Mouse (Mus musculus) c-Kit-positive CD71-positive TER-119-negative erythroid progenitor cells, embryonic 14.5 days (primary cell): ENCODE data around the gene Akr1cl.
"Not testable (repeated sequence)": the region's sequence is repeated elsewhere in the genome, so short reads cannot be mapped to it uniquely, and the experiment has no call there.

Experiments used
- DNase-seq: peaks from one replicate; pipeline ENCODE4 v3.0.0-alpha.2; 2013; ENCODE audit warnings: low read depth

Gene Akr1cl

DNA sequence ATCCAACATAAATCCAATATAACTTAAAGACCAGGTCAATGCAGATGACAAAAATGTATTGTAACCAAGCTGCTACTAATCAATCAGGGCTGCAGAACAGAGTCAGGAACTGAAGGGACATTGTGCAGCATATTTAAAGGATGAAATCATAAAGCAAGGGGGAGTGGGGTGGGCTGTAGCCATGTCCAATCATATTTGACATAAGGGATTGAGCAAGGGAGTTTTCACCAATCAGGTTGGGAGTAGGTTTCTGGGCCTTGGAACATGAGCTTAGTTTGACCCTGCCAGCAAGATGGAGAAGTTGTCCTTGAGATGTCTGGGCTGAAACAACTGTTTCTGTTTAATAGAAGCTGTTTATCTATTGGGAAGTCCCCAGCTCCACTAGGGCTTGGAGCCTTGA lies at the start of gene Akr1cl:
Akr1cl (minus strand) TSS at position 119 of the 400 bp plus-strand sequence.
- DNase-seq: no peak

DNA sequence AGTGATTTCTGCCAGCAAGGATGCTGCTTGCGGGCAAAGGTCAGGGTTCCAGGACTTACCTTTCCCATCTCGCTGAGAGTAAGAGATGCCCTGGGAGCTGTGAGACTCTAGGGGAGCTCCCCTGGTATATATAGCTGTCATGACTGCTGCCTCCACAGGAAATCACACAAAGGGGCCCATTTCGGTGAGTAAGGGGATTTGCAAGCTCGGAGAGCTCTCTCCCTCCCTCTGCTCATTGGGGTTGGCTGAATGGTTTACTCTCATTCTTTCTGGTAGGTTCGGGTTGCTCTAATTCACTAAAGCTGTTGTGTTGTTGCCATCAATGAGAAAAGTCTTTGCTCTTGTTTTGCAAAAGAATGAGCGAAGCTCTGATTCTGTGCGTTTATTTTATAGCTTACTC lies 49.6 kb upstream of the Akr1cl start, which contains the start of gene Crygb:
Crygb (minus strand) TSS at position 101 of the 400 bp plus-strand sequence.
- DNase-seq: no peak

DNA sequence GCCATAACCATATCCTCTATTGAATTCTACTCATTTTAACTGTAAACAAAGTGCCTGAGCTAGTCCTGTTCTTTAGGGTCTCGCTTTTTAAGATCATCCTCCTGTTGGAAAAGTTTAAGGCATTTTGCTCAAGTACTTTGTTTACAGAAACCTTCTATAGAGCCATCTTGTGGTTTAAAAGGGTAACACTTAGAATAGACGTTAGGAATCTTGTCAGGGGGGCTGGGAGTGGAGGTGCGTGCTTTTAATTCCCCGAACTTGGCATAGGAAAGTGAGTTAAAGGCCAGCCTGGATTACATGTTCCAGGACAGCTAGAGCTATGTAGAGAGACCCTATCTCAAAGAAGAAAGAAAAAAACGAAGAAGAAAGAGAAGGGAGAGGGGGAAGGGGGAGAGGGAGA lies 43.0 kb upstream of the Akr1cl start:
- DNase-seq: no peak

GRCm38 (mm10) chr1:65073589-65073988 lies 41.0 kb upstream of the Akr1cl start, which contains the start of gene Crygc:
TSS of gene Crygc (minus strand) at chr1:65073689.
- DNase-seq: no peak

GRCm38 (mm10) chr1:65067842-65068241 lies 35.3 kb upstream of the Akr1cl start:
- no peak for DNase-seq

- no peak for DNase-seq
Measured at GRCm38 (mm10) chr1:65064201-65064600, 31.6 kb upstream of the Akr1cl start.

GRCm38 (mm10) chr1:65063352-65063751 lies 30.8 kb upstream of the Akr1cl start, which contains the start of gene Crygd:
TSS of gene Crygd (minus strand) at chr1:65063452.
- DNase-seq: no peak

DNA sequence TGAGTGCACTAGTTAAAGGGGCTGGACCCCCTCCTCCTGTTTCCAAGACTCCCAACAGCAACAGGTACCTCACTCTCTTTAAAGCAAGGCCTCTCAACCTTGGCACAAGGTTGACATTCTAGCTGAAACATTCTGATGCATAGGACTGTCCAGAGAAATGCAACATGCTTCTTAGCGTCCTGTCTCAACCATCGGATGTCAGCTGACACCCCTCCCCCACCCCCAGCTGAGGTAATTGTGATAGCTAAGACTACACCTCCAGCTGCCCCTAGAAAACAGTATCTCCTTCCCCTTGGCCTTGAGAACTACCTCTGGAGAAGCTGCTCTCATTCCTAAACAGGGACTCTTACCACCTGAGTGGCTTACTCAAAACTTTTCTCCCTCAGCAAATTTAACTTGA lies 19.6 kb upstream of the Akr1cl start:
- no peak for DNase-seq

- DNase-seq: no peak
Measured at GRCm38 (mm10) chr1:65051696-65052095, 19.1 kb upstream of the Akr1cl start.

DNA sequence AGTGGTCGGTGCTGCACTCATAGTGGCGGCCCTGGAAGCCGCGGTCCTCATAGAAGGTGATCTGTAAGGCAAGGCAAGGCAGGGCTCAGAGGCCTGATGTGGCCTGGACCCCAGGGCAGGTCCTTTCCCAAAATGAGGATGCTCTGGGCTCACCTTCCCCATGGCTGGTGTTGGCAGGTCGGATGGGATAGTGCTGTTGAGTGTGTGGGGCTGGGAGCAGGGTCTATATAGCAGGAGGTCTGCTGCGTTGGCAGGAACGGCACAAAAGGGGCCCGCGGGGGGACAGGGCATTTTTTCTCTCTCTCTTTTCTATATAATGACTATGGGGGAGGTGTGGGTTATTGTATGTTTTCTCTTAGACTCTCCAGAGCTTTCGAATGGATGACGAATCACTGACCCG lies 18.4 kb upstream of the Akr1cl start, which contains the start of gene Cryge:
Cryge (minus strand) TSS at position 198 of the 400 bp plus-strand sequence.
- DNase-seq: not testable (repeated sequence)

DNA sequence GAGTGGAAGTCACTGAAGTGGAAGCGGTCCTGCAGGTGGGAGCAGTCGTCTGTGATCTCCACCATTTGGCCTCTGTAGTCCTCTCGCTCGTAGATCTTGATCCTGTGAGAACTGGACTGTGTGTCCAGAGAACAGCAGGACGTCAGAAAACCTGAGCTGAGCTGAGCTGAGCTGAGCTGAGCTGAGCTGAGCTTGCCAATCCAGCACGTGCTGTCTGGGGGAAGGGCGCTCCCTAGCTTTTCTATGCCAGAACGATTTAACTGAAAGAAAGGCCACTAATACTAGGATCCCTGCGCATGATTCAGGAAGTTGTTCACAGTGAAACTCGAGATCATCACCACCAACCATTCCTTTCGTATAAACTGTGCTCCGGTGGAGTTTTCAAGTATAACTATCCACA lies 16.2 kb upstream of the Akr1cl start:
- no peak for DNase-seq

DNA sequence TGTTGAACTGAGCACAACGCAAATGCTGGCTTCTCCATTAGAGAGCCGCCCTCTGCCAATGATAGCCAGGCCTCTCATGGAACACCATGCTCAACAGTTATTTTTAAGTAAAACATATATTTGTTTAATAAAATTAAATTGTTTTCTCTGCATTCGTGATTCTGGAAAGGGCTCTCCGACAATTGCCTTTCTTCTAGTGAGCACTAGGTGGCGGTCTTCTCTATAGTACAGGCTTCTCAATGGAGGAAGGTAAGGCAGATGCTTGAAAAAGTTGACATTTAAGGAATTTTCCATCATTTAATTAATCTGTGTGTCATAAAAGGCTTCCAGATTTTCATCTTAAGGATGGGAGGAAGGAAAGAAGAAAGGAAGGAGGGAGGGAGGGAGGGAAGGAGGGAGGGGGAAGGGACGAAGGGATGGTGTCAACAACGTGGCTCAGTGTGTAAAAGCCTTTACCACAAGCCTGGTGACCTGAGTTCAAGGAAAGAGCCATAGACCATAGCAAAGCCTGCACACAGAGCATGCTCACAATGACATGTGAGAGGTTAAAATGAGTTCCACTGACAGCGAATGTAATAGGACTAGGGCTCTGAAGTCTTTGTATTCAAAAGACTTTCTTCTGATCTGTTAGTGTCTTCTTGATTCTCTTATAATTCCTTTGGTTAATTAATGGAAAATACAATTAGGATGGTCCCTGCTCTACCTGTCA lies 14.0 kb upstream of the Akr1cl start:
- no peak for DNase-seq

- DNase-seq: no peak
Measured at GRCm38 (mm10) chr1:65043433-65043832, 10.9 kb upstream of the Akr1cl start.

GRCm38 (mm10) chr1:65041837-65042236 lies 9.3 kb upstream of the Akr1cl start:
- DNase-seq: no peak

DNA sequence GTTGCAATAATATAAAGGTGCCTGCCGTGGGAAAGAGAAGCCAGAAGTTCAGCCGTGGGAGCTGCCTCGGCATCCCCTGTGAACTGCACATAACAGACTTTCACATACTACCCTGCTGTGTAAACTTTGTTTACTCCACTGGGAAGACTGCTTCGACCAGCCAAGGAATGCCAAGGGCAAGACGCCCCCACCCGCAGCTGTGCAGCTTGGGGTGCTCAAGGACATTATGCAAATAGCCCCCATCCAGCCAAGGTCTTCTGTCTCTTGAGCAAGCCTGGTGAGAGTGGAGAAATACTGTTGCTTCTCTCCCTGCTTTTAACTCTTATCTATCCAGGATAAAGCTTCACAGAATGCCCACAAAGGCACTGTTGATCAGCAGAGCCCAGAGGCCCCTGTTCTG lies 8.2 kb upstream of the Akr1cl start:
- no peak for DNase-seq

DNA sequence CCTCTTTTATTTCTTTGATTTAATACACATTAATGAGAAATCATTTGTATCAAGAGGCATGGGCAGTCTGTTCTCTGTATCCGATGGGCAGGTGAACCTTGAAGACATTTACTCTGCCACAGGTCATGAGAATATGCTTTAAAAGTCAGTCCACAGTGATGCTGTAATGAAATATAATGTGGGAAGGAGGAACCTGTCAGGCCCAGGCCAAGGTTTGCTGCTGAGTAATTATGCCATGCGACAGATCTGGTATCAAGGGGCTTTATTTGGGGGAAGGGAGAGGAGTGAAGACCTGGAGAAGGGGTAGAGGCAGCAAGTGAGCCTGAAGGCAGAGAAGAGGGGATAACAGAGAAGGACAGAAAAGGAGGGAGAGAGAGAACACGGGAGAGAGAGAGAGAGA lies 7.1 kb upstream of the Akr1cl start:
- DNase-seq: no peak

DNA sequence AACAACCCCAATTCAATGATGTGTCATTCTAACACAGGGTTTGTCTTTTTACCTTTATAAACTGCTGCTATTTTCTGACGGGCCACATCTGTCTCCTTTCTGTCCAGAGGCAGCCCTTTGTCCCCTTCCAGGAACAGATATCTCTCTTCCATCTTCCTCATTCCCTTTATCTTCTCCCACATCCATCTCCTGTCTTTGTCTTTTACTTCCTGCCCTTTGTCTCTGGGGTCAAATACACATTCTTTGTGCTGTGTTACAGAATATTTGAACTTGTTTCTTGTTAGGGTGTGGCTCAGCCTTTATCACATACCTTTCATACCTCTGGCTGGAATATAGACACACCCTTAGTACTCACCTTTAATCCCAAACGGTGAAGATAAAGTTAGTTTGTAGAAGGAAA lies 5.0 kb upstream of the Akr1cl start:
- DNase-seq: no peak

DNA sequence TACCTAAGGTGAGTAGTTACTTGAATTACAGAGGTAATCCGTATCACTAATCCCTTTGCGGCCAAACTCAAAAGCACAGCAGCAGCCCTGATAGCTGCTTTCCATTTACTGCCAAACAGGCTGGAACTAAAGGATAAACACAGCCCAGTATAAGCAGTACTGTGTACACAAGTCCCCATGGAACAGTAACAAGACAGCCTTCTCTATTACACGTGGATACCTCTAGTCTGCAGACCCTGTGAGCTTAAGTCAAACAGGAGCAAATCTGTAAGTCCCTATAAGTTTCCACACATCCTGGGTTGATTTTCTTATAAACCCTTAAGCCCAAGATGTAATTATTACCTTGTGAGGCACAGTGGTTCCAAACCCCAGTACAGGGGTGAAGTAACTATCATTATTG lies 3.0 kb upstream of the Akr1cl start:
- no peak for DNase-seq

GRCm38 (mm10) chr1:65028206-65028605 lies 4.4 kb downstream of the Akr1cl start:
- no peak for DNase-seq

DNA sequence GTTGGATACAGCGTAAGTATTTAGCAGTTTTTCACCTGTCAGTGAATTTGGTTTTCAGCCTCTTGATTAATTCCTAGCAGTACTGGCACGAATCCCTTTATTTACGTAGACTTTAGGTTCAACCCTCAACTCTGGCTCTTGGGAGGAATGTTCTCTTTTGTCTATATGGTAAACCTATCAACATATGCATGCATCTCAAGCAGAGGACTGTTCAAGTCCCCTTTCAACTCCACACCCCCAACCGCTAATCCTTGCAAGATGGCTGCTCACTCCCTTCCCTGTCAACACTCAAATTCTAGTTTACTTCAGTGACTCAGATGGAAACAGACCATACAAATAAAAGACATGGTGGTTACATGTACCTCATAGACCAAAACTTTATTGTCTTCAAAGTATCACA lies 19.8 kb downstream of the Akr1cl start:
- no peak for DNase-seq

DNA sequence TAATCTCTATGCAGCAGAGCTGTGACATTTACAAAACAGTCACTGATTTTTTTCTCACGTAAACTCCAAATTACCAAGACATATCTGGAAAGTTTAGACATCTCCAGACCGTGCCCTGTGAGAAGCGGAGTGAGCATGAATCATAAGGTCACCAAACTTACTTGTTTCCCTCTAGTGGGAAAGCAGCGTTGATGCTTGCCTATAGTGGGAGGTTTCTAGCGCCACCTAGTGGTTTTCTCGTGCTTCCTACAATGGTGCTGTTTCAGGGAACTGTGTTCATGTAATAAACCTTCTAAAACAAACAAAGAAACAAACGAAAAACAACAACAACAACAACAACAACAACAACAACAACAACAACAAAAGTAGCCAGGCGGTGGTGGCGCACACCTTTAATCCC lies 22.4 kb downstream of the Akr1cl start:
- peak; percentile 54 for DNase-seq

- DNase-seq: no peak
Measured at GRCm38 (mm10) chr1:65005575-65005974, 27.0 kb downstream of the Akr1cl start.

GRCm38 (mm10) chr1:65004526-65004925 lies 28.0 kb downstream of the Akr1cl start:
- no peak for DNase-seq

DNA sequence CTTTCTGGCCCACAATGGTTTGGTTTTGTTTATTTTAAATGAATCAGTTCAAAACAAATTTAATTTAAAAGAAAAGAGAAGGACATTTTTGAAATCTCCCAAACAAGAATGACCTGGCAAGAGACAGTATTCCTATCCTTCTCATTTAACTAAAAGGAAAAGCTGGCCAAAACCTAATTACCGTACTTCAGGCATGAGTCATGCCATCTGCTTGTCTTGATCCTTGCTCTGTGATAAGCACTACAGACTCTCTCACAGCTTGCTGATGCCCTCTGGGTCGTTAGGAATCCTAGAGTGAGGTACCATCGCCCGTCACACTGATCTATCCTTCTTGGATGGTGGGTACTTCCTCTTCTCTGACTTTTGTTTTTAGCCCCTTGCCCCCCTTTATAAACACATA lies 39.4 kb downstream of the Akr1cl start:
- DNase-seq: no peak
